Mouse (Mus musculus) lung, postnatal 0 days (tissue): ENCODE measurements around the gene Scgb1c1.

Source experiments
- CTCF ChIP-seq: IDR thresholded peaks from 2 replicates; pipeline ENCODE4 v1.5.1; 2016; ENCODE audit warnings: antibody characterized with exemption, mild to moderate bottlenecking
- EP300 ChIP-seq: IDR thresholded peaks from 2 replicates; pipeline ENCODE4 v1.6.1; 2016; ENCODE audit warnings: antibody characterized with exemption, mild to moderate bottlenecking, control low read depth

GRCm38 (mm10) chr7:140879355-140879754, 34.0 kb downstream of the Scgb1c1 start:
- TF ChIP-seq CTCF (no peak), EP300 (no peak)
